Mouse (Mus musculus) brain, adult 2 months (tissue): ENCODE results near the gene Rab7b.

Experiments
- DNase-seq: peaks from one replicate; pipeline ENCODE4 v3.0.0; 2011; ENCODE audit warnings: low read depth, low spot score

The Rab7b gene

GRCm38 (mm10) chr1:131695308-131695707 lies 6.8 kb downstream of the Rab7b start:
- DNase-seq, result no peak

- peak; percentile 84 for DNase-seq
These were observed 7.8 kb downstream of the Rab7b start for GRCm38 (mm10) chr1:131696325-131696724.

GRCm38 (mm10) chr1:131698770-131699169 lies 10.3 kb downstream of the Rab7b start:
- DNase-seq, result no peak

GRCm38 (mm10) chr1:131699642-131700041 lies 11.1 kb downstream of the Rab7b start:
- DNase-seq, result no peak

GRCm38 (mm10) chr1:131700447-131700846 lies 12.0 kb downstream of the Rab7b start:
- no peak for DNase-seq

GRCm38 (mm10) chr1:131701391-131701790 lies 12.9 kb downstream of the Rab7b start:
- no peak for DNase-seq

GRCm38 (mm10) chr1:131702094-131702766 lies 13.7 kb downstream of the Rab7b start:
- no peak for DNase-seq

GRCm38 (mm10) chr1:131703482-131703881 lies 15.0 kb downstream of the Rab7b start:
- no peak for DNase-seq

- DNase-seq, result peak; percentile 70
These were observed 19.8 kb downstream of the Rab7b start for GRCm38 (mm10) chr1:131708338-131708737.

- no peak for DNase-seq
These were observed 23.0 kb downstream of the Rab7b start for GRCm38 (mm10) chr1:131711518-131711917.

GRCm38 (mm10) chr1:131712386-131712785 lies 23.9 kb downstream of the Rab7b start:
- peak; percentile 92 for DNase-seq

GRCm38 (mm10) chr1:131714388-131715337 lies 26.2 kb downstream of the Rab7b start:
- peak; percentile 62 for DNase-seq

GRCm38 (mm10) chr1:131718952-131719694 lies 30.6 kb downstream of the Rab7b start:
- DNase-seq, result no peak

- DNase-seq, result no peak
These were observed 33.5 kb downstream of the Rab7b start for GRCm38 (mm10) chr1:131721989-131722388.

- no peak for DNase-seq
These were observed 35.1 kb downstream of the Rab7b start for GRCm38 (mm10) chr1:131723549-131723948.

GRCm38 (mm10) chr1:131726586-131726985 lies 38.1 kb downstream of the Rab7b start:
- DNase-seq, result no peak

- DNase-seq, result no peak
These were observed 42.3 kb downstream of the Rab7b start for GRCm38 (mm10) chr1:131730639-131731437.

- no peak for DNase-seq
These were observed 45.1 kb downstream of the Rab7b start for GRCm38 (mm10) chr1:131733474-131734180.

GRCm38 (mm10) chr1:131734657-131735273 lies 46.3 kb downstream of the Rab7b start:
- no peak for DNase-seq

- no peak for DNase-seq
These were observed 48.0 kb downstream of the Rab7b start for GRCm38 (mm10) chr1:131736494-131736893.
